Mouse (Mus musculus) MEL (cell line): ENCODE measurements around the gene Jmjd7. TPM values are rescaled to one million over a fixed set of nuclear protein-coding genes. Genes with fewer than 3 reads are reported as not detected.

ENCODE experiments used
- DNase-seq: peaks from one replicate; pipeline ENCODE4 v3.0.0; 2011; ENCODE audit warnings: low read depth, low spot score
- H3K27ac ChIP-seq: 2 replicates; pipeline ENCODE4 v1.5.1; 2012; ENCODE audit warnings: low read depth, mild to moderate bottlenecking, control low read depth, low read length, moderate library complexity; ENCODE audit not compliant: control insufficient read depth
- H3K27me3 ChIP-seq, 2 experiments: fragments of 150-350 bp in 1 of 2; sonication (generic) in 1 of 2; 2 replicates each; pipeline ENCODE4 v1.6.1; 2012; ENCODE audit warnings: low read length in 2 of 2, mild to moderate bottlenecking in 2 of 2, improper control_type of control experiment in 1 of 2, moderate library complexity in 1 of 2; ENCODE audit not compliant: insufficient read depth in 2 of 2, control insufficient read depth in 1 of 2
- H3K36me3 ChIP-seq, 2 experiments: 2 replicates each; pipeline ENCODE4 v1.6.1; 2012 to 2014; ENCODE audit warnings: low read length in 2 of 2, improper control_type of control experiment in 1 of 2, inconsistent platforms in 1 of 2, mild to moderate bottlenecking in 1 of 2; ENCODE audit not compliant: insufficient read depth in 2 of 2, control insufficient read depth in 1 of 2
- H3K4me1 ChIP-seq, 2 experiments: fragments of 150-350 bp in 1 of 2; sonication (generic) in 1 of 2; 2 replicates each; pipeline ENCODE4 v1.6.1; 2012; ENCODE audit warnings: low read length in 2 of 2, improper control_type of control experiment in 1 of 2, mild to moderate bottlenecking in 1 of 2; ENCODE audit not compliant: insufficient read depth in 2 of 2, control insufficient read depth in 1 of 2
- H3K4me3 ChIP-seq, 2 experiments: fragments of 150-350 bp in 1 of 2; sonication (generic) in 1 of 2; 2 replicates each; pipeline ENCODE4 v1.5.1; 2012; ENCODE audit warnings: low read depth in 2 of 2, low read length in 2 of 2, mild to moderate bottlenecking in 2 of 2, moderate library complexity in 2 of 2, control low read depth in 1 of 2, improper control_type of control experiment in 1 of 2; ENCODE audit not compliant: control insufficient read depth in 1 of 2, insufficient read depth in 1 of 2
- H3K79me2 ChIP-seq: 2 replicates; pipeline ENCODE4 v1.6.1; 2012; ENCODE audit warnings: mild to moderate bottlenecking, low read length, moderate library complexity; ENCODE audit not compliant: control insufficient read depth, poor library complexity, insufficient read depth
- H3K9ac ChIP-seq: 2 replicates; pipeline ENCODE4 v1.6.1; 2012; ENCODE audit warnings: low read depth, mild to moderate bottlenecking, control low read depth, low read length, moderate library complexity; ENCODE audit not compliant: control insufficient read depth, poor library complexity, severe bottlenecking
- H3K9me3 ChIP-seq: fragments of 150-350 bp; sonication (generic); replicated peaks from 2 replicates; pipeline ENCODE4 v1.6.1; 2012; ENCODE audit warnings: mild to moderate bottlenecking, low read length, improper control_type of control experiment, moderate library complexity; ENCODE audit not compliant: insufficient read depth
- BHLHE40 ChIP-seq: IDR thresholded peaks from 2 replicates; pipeline ENCODE4 v1.6.1; 2012; ENCODE audit warnings: low read depth, mild to moderate bottlenecking, inconsistent platforms, low read length, improper control_type of control experiment, borderline replicate concordance
- CTCF ChIP-seq, 3 experiments: IDR thresholded peaks in 2 of 3; conservative IDR thresholded peaks in 1 of 3; 2 replicates each; pipeline ENCODE4 v1.5.1; 2011 to 2012; ENCODE audit warnings: low read length in 3 of 3, low read depth in 2 of 3, mild to moderate bottlenecking in 2 of 3, improper control_type of control experiment in 1 of 3, inconsistent platforms in 1 of 3, mixed read lengths in 1 of 3, moderate library complexity in 1 of 3; ENCODE audit not compliant: control insufficient read depth in 1 of 3, insufficient read depth in 1 of 3, poor library complexity in 1 of 3, severe bottlenecking in 1 of 3
- ETS1 ChIP-seq: IDR thresholded peaks from 2 replicates; pipeline ENCODE4 v1.6.1; 2012; ENCODE audit warnings: low read depth, mild to moderate bottlenecking, inconsistent platforms, low read length, improper control_type of control experiment, moderate library complexity
- GABPA ChIP-seq: IDR thresholded peaks from 2 replicates; pipeline ENCODE4 v1.6.1; 2012; ENCODE audit warnings: low read depth, mild to moderate bottlenecking, inconsistent platforms, low read length, improper control_type of control experiment, moderate library complexity
- HCFC1 ChIP-seq: IDR thresholded peaks from 2 replicates; pipeline ENCODE4 v1.6.1; 2012; ENCODE audit warnings: low read depth, mild to moderate bottlenecking, inconsistent platforms, low read length, improper control_type of control experiment, moderate library complexity
- MAX ChIP-seq: IDR thresholded peaks from 2 replicates; pipeline ENCODE4 v1.6.1; 2011; ENCODE audit warnings: low read length, improper control_type of control experiment
- MAZ ChIP-seq: IDR thresholded peaks from 2 replicates; pipeline ENCODE4 v1.6.1; 2012; ENCODE audit warnings: low read depth, mild to moderate bottlenecking, inconsistent platforms, low read length, improper control_type of control experiment
- MYB ChIP-seq: IDR thresholded peaks from 2 replicates; pipeline ENCODE4 v1.6.1; 2011; ENCODE audit warnings: mild to moderate bottlenecking, low read depth, low read length, improper control_type of control experiment
- NELFE ChIP-seq: IDR thresholded peaks from 2 replicates; pipeline ENCODE4 v1.6.1; 2011; ENCODE audit warnings: low read depth, low read length, improper control_type of control experiment
- POLR2AphosphoS5 ChIP-seq: IDR thresholded peaks from 2 replicates; pipeline ENCODE4 v1.6.1; 2012; ENCODE audit warnings: low read depth, borderline replicate concordance, mild to moderate bottlenecking, inconsistent platforms, low read length, moderate library complexity, mixed read lengths
- RAD21 ChIP-seq: IDR thresholded peaks from 2 replicates; pipeline ENCODE4 v1.6.1; 2011; ENCODE audit warnings: mild to moderate bottlenecking, low read depth, low read length, improper control_type of control experiment
- RCOR1 ChIP-seq: IDR thresholded peaks from 2 replicates; pipeline ENCODE4 v1.6.1; 2012; ENCODE audit warnings: low read depth, mild to moderate bottlenecking, inconsistent platforms, low read length, improper control_type of control experiment
- SMC3 ChIP-seq: IDR thresholded peaks from 2 replicates; pipeline ENCODE4 v1.6.1; 2011; ENCODE audit warnings: low read depth, low read length, improper control_type of control experiment
- TCF12 ChIP-seq: IDR thresholded peaks from 2 replicates; pipeline ENCODE4 v1.6.1; 2014; ENCODE audit warnings: low read depth, mild to moderate bottlenecking, inconsistent platforms, low read length, improper control_type of control experiment, moderate library complexity
- UBTF ChIP-seq: IDR thresholded peaks from 2 replicates; pipeline ENCODE4 v1.6.1; 2012; ENCODE audit warnings: low read depth, mild to moderate bottlenecking, inconsistent platforms, low read length, improper control_type of control experiment, moderate library complexity, borderline replicate concordance; ENCODE audit not compliant: insufficient read depth
- USF2 ChIP-seq, 2 experiments: IDR thresholded peaks; 2 replicates each; pipeline ENCODE4 v1.6.1; 2011 to 2012; ENCODE audit warnings: improper control_type of control experiment in 2 of 2, low read length in 2 of 2, borderline replicate concordance in 1 of 2, inconsistent platforms in 1 of 2, low read depth in 1 of 2, mild to moderate bottlenecking in 1 of 2; ENCODE audit not compliant: insufficient read depth in 1 of 2
- ZC3H11A ChIP-seq: IDR thresholded peaks from 2 replicates; pipeline ENCODE4 v1.6.1; 2012; ENCODE audit warnings: low read depth, mild to moderate bottlenecking, inconsistent platforms, low read length, improper control_type of control experiment
- ZMIZ1 ChIP-seq: IDR thresholded peaks from 2 replicates; pipeline ENCODE4 v1.6.1; 2012; ENCODE audit warnings: low read depth, mild to moderate bottlenecking, inconsistent platforms, low read length, improper control_type of control experiment, moderate library complexity
- polyA plus RNA-seq, 2 experiments: library from polyadenylated mRNA; stranded (reverse) in 1 of 2; unstranded in 1 of 2; fragments of >175 nt in 1 of 2; fragments of >200 nt in 1 of 2; gene quantifications; 2 replicates each; pipeline versions ENCODE4 v1.2.1 to v1.2.4; 2012; ENCODE audit warnings: low replicate concordance in 2 of 2, low read depth in 1 of 2; ENCODE audit not compliant: insufficient read length in 2 of 2, insufficient read depth in 1 of 2, missing spikeins in 1 of 2
- total RNA-seq: library from RNA; depleted of rRNA; stranded (reverse); fragments of 300-350 nt; gene quantifications from 2 replicates; pipeline ENCODE4 v1.2.3, GENCODE M21; 2012

Jmjd7 gene
- total and polyA plus RNA-seq, 3 experiments = 4.2 to 12.0 TPM; not detected in 1

GRCm38 (mm10) chr2:119985871-119986270 is 41.4 kb upstream of the Jmjd7 start:
- Histone ChIP-seq H3K9ac (no peak overlapping the region), H3K4me3 (no peak overlapping the region), H3K4me1 (peaks cover 0 to 5% of the 10 kb centered on the region in 2 experiments; a peak in 3 of 4 replicates), H3K9me3 (no peaks in the 10 kb centered on the region), H3K79me2 (no peaks in the 10 kb centered on the region), H3K27ac (no peak overlapping the region), H3K36me3 (no peaks in the 10 kb centered on the region; a peak in 1 of 4 replicates)
- TF ChIP-seq USF2 (IDR thresholded peaks at IDR 0.05; ENCODE audit: borderline replicate concordance in 1 of 2, insufficient read depth in 1 of 2, low read depth in 1 of 2, low read length in 2 of 2) = no peak
- TF ChIP-seq POLR2AphosphoS5 = no peak
- TF ChIP-seq BHLHE40 = no peak
- TF ChIP-seq CTCF (IDR thresholded peaks at IDR 0.05 in 2 of 3, conservative IDR thresholded peaks at IDR 0.05 in 1 of 3; ENCODE audit: control insufficient read depth in 1 of 3, insufficient read depth in 1 of 3, low read depth in 2 of 3, low read length in 3 of 3, poor library complexity in 1 of 3, severe bottlenecking in 1 of 3) = no peak
- no peak for TF ChIP-seq ZC3H11A
- TF ChIP-seq RAD21 = no peak
- TF ChIP-seq, all 39 proteins: peak for 0
- DNase-seq = no peak
- no peaks in the 10 kb centered on the region for H3K27me3 ChIP-seq

GRCm38 (mm10) chr2:119986369-119986768 is 40.9 kb upstream of the Jmjd7 start:
- no peaks in the 10 kb centered on the region for H3K27me3 ChIP-seq
- H3K4me3 ChIP-seq = no peak overlapping the region
- H3K9ac ChIP-seq = no peak overlapping the region

GRCm38 (mm10) chr2:119987441-119987840 is 39.8 kb upstream of the Jmjd7 start:
- DNase-seq = no peak
- Histone ChIP-seq H3K4me1 (peaks cover 0 to 5% of the 10 kb centered on the region in 2 experiments; a peak in 3 of 4 replicates), H3K27me3 (no peaks in the 10 kb centered on the region), H3K9ac (no peak overlapping the region), H3K36me3 (no peaks in the 10 kb centered on the region; a peak in 1 of 4 replicates), H3K9me3 (no peaks in the 10 kb centered on the region), H3K27ac (no peak overlapping the region), H3K4me3 (no peak overlapping the region), H3K79me2 (no peaks in the 10 kb centered on the region)
- TF ChIP-seq GABPA (no peak), CTCF (IDR thresholded peaks at IDR 0.05 in 2 of 3, conservative IDR thresholded peaks at IDR 0.05 in 1 of 3; ENCODE audit: control insufficient read depth in 1 of 3, insufficient read depth in 1 of 3, low read depth in 2 of 3, low read length in 3 of 3, poor library complexity in 1 of 3, severe bottlenecking in 1 of 3) (no peak), MAX (no peak), MYB (no peak), ETS1 (no peak), TCF12 (no peak), UBTF (no peak), ZMIZ1 (no peak), SMC3 (no peak), ZC3H11A (no peak), NELFE (no peak), HCFC1 (no peak)

More at GRCm38 (mm10) chr2:119986369-119986768, 40.9 kb upstream of the Jmjd7 start:
- Histone ChIP-seq H3K4me1 (peaks cover 0 to 5% of the 10 kb centered on the region in 2 experiments; a peak in 3 of 4 replicates), H3K36me3 (no peaks in the 10 kb centered on the region; a peak in 1 of 4 replicates), H3K27ac (no peak overlapping the region), H3K79me2 (no peaks in the 10 kb centered on the region)
- no peak for TF ChIP-seq MAZ
- no peak for TF ChIP-seq RCOR1
- TF ChIP-seq UBTF = no peak
- no peak for TF ChIP-seq NELFE
- TF ChIP-seq, all 39 proteins: peak for 0
- H3K9me3 ChIP-seq = no peaks in the 10 kb centered on the region
- peak; percentile 52 for DNase-seq
